Mouse (Mus musculus): Measurements from ENCODE around the gene Psg25.
"Not testable (repeated sequence)": the region's sequence is repeated elsewhere in the genome, so short reads cannot be mapped to it uniquely, and the experiment has no call there.

Gene Psg25

GRCm38 (mm10) chr7:18532169-18532568, at the start of gene Psg25:
TSS of gene Psg25 (minus strand) at chr7:18532269.
- no peak for DNase-seq

GRCm38 (mm10) chr7:18567205-18567604, 35.1 kb upstream of the Psg25 start, which contains the start of gene Psg27:
TSS of gene Psg27 (minus strand) at chr7:18567305.
- DNase-seq = no peak

- no peak for DNase-seq
Measured at GRCm38 (mm10) chr7:18559850-18560249, 27.8 kb upstream of the Psg25 start.

- not testable (repeated sequence) for DNase-seq
Measured at GRCm38 (mm10) chr7:18555751-18556150, 23.7 kb upstream of the Psg25 start.

- no peak for DNase-seq
Measured at GRCm38 (mm10) chr7:18533420-18533819, 1.4 kb upstream of the Psg25 start.

- DNase-seq = no peak
Measured at GRCm38 (mm10) chr7:18524668-18525067, 7.4 kb downstream of the Psg25 start.

- DNase-seq = not testable (repeated sequence)
Measured at GRCm38 (mm10) chr7:18512848-18513247, 19.2 kb downstream of the Psg25 start.

GRCm38 (mm10) chr7:18512417-18512816, 19.7 kb downstream of the Psg25 start:
- not testable (repeated sequence) for DNase-seq

- no peak for DNase-seq
Measured at GRCm38 (mm10) chr7:18511479-18511878, 20.6 kb downstream of the Psg25 start.

GRCm38 (mm10) chr7:18484077-18484476, 48.0 kb downstream of the Psg25 start, which contains the start of gene Psg26:
TSS of gene Psg26 (minus strand) at chr7:18484177.
- DNase-seq = no peak

Measured in cerebellum, adult 9-11 months (tissue).